ENCODE assay signal across 25 mouse cellular contexts in the genomic region with DNA sequence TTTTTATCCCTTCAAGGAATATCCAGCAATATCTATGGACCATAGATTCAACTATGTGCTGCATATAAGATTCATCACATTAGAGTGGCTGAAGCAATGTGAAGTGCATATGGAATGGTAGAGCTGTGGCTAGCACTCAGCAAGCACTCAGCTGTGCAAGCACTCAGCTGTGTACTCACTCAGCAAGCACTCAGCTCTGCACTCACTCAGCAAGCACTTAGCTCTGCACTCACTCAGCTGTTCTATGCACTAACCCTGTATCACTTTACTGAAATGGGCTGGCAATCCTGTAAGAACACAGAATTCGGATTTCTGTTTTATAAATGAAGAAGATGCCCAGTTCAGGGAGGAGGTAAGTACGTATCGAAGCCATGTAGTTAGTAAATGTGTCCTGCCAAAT.
A peak's percentile ranks its signal among the peaks of the same experiment; 100 is the strongest.
DNase-seq lines count a peak whose midpoint lies in the region; ATAC-seq and TF ChIP-seq lines count a peak whose summit lies in the region.
"Had no signal": no experiment of that assay in that cellular context is flagged by ENCODE, and none has a peak within 500 bp of the region (broad histone marks: within the 10 kb centered on the region; RNA-seq: fewer than 3 reads in every experiment).

No protein-coding gene starts in this region.

- H3K4me3 ChIP-seq in lung, adult 2 months (replicated peaks; ENCODE audit: extremely low read depth, low read depth, low read length) = no peak overlapping the region
- no peak overlapping the region for H3K4me3 ChIP-seq in lung, postnatal 0 days (ENCODE audit: low read depth, low read length)
- H3K4me3 ChIP-seq: embryonic facial prominence, embryonic 12.5 days; embryonic facial prominence, embryonic 15.5 days; gastrocnemius, adult 2 months; heart, embryonic 12.5 days; heart, embryonic 15.5 days had no signal

- no peak overlapping the region for H3K27ac ChIP-seq in lung, postnatal 0 days (ENCODE audit: low read length)
- H3K27ac ChIP-seq: embryonic facial prominence, embryonic 12.5 days; embryonic facial prominence, embryonic 15.5 days; gastrocnemius, adult 2 months; heart, embryonic 15.5 days; hindbrain, embryonic 14.5 days; hindbrain, postnatal 0 days had no signal

- peak; percentile 97 for ATAC-seq in lung, postnatal 0 days
- ATAC-seq: activated CD4-positive, CD25-positive, alpha-beta regulatory T cell, adult 4 months; forebrain, embryonic 14.5 days; forebrain, postnatal 0 days; hindbrain, postnatal 0 days had no signal

- no peak for TF ChIP-seq CTCF in lung, adult 2 months (IDR thresholded peaks at IDR 0.05; ENCODE audit: insufficient read depth, low read length)
- TF ChIP-seq CTCF in lung, postnatal 0 days (IDR thresholded peaks at IDR 0.05) = no peak

- 69% methylated on average over 3 of the region's 3 CpGs for WGBS in lung, adult 2 months
- 79% methylated on average over 3 of the region's 3 CpGs for whole genome bisulfite sequencing in lung, postnatal 0 days

- H3K4me1 ChIP-seq in lung, adult 2 months (ENCODE audit: control insufficient read depth, insufficient read depth, low read length) = no peaks in the 10 kb centered on the region
- no peaks in the 10 kb centered on the region for H3K4me1 ChIP-seq in lung, postnatal 0 days (ENCODE audit: insufficient read depth, low read depth, low read length)
- H3K4me1 ChIP-seq: embryonic facial prominence, embryonic 12.5 days; embryonic facial prominence, embryonic 15.5 days had no signal

- no peaks in the 10 kb centered on the region for H3K36me3 ChIP-seq in lung, postnatal 0 days (ENCODE audit: insufficient read depth, low read length)
- H3K36me3 ChIP-seq: embryonic facial prominence, embryonic 12.5 days; embryonic facial prominence, embryonic 15.5 days had no signal

- H3K4me2 ChIP-seq in lung, postnatal 0 days (replicated peaks; ENCODE audit: low read depth, low read length) = no peak overlapping the region
- H3K4me2 ChIP-seq: embryonic facial prominence, embryonic 12.5 days; embryonic facial prominence, embryonic 15.5 days; heart, embryonic 12.5 days; heart, embryonic 15.5 days; hindbrain, embryonic 14.5 days had no signal

- no peaks in the 10 kb centered on the region for H3K9me3 ChIP-seq in lung, postnatal 0 days (ENCODE audit: low read length)
- H3K9me3 ChIP-seq: embryonic facial prominence, embryonic 12.5 days; embryonic facial prominence, embryonic 15.5 days; heart, embryonic 12.5 days; heart, embryonic 15.5 days had no signal

- no peak for TF ChIP-seq POLR2A in lung, adult 2 months (IDR thresholded peaks at IDR 0.05; ENCODE audit: borderline replicate concordance, extremely low read depth, low read depth, low read length)

- no peaks in the 10 kb centered on the region for H3K27me3 ChIP-seq in lung, postnatal 0 days (replicated peaks; ENCODE audit: insufficient read depth, low read length)
- H3K27me3 ChIP-seq: embryonic facial prominence, embryonic 12.5 days; embryonic facial prominence, embryonic 15.5 days; heart, embryonic 12.5 days; heart, embryonic 15.5 days had no signal

- peak; percentile 27 for DNase-seq in lung, adult 2 months
- no peak for DNase-seq in lung, postnatal 10 days
- peak; percentile 82 for DNase-seq in lung, postnatal 0 days (ENCODE audit: low spot score)
- DNase-seq in lung, postnatal 25 days (ENCODE audit: low spot score) = peak; percentile 32
- DNase-seq in cerebellum, adult 18-20 months = no peak
- no peak for DNase-seq in urinary bladder, adult 2 months (ENCODE audit: low spot score)
- DNase-seq: adrenal gland, adult 8-10 months; adrenal gland, postnatal 25 days; cerebellum, adult 2 months; cerebellum, adult 9-11 months; cerebellum, postnatal 25 days; forebrain, postnatal 0 days; gastrocnemius, adult 2 months; gastrocnemius, postnatal 14 days; heart, adult 18-20 months; heart, postnatal 10 days; heart, postnatal 4 days had no signal

- TF ChIP-seq EP300 in lung, postnatal 0 days (IDR thresholded peaks at IDR 0.05) = peak; percentile 60

- H3K9ac ChIP-seq in lung, postnatal 0 days (replicated peaks; ENCODE audit: low read depth) = no peak overlapping the region
- H3K9ac ChIP-seq: embryonic facial prominence, embryonic 12.5 days; embryonic facial prominence, embryonic 15.5 days; forebrain, postnatal 0 days; heart, embryonic 12.5 days; heart, embryonic 15.5 days; hindbrain, embryonic 14.5 days had no signal

Comparison
In these comparisons a context has a peak if more than half of its experiments do, and no peak if none do; other contexts are left out.
1. DNase-seq: peak in lung, adult 2 months (single experiment), lung, postnatal 0 days (single experiment) and lung, postnatal 25 days (single experiment); none in lung, postnatal 10 days (single experiment), cerebellum, adult 18-20 months (0 of 2) and urinary bladder, adult 2 months (single experiment).